Mouse (Mus musculus) testis, adult 2 months (tissue): ENCODE data around the gene Tead3.

ENCODE experiments used
- CTCF ChIP-seq: fragments of 200-500 bp; IDR thresholded peaks from 2 replicates; pipeline ENCODE4 v1.5.1; 2012; ENCODE audit warnings: low read depth, mild to moderate bottlenecking, inconsistent platforms, low read length, moderate library complexity; ENCODE audit not compliant: control insufficient read depth, insufficient read depth, insufficient replicate concordance
- POLR2A ChIP-seq: fragments of 200-500 bp; IDR thresholded peaks from 2 replicates; pipeline ENCODE4 v1.6.1; 2012; ENCODE audit warnings: low read depth, mild to moderate bottlenecking, inconsistent platforms, low read length, moderate library complexity; ENCODE audit not compliant: control insufficient read depth

DNA sequence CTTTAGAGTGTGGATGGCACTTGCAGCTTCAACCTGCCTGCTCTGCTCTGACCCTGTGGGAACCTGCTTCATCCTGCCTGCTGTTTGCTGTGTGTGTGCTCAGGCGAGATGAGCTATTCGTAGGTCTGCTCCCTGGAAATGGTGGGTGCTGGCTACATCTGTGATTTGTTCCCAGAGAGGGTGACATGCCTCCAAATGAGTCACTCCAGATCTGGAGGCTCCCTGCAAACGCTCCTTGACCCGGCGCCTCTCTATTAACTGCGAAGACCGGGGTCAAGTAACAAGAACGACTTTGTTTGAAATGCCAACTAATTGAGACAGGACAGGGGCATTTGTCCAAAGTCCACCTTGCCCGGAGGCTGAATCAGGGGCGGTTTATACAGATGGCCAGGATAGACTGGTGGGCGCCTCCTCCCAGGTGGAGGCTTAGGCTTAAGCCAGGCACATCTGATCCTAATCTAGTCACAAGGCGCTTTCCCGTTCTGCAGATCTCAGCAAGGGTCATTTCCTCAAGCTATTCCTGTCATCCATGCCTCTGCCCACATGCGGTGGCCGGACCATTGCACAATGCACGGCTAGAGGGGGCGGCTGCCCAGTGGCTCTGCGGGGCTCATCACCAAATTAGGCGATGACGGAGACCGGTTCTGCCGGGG lies 22.8 kb downstream of the Tead3 start:
- no peak for TF ChIP-seq CTCF
- no peak for TF ChIP-seq POLR2A
